Mouse (Mus musculus) lung, embryonic 14.5 days (tissue): ENCODE data around the gene Derl3. TPM values are rescaled to one million over a fixed set of nuclear protein-coding genes. Genes with fewer than 3 reads are reported as not detected.
"Not testable (repeated sequence)": the region's sequence is repeated elsewhere in the genome, so short reads cannot be mapped to it uniquely, and the experiment has no call there.

ENCODE experiments used
- ATAC-seq: fragments of 200-750 bp; cut with Nextera tagmentation; 2 replicates; pipeline ENCODE4 v1.8.0; 2017; ENCODE audit warnings: mild to moderate bottlenecking, moderate TSS enrichment, moderate library complexity; ENCODE audit not compliant: insufficient read depth
- DNase-seq: peaks from one replicate; pipeline ENCODE4 v3.0.0-alpha.2; 2015
- H3K27ac ChIP-seq: fragments of 300-500 bp; sonication (generic); 2 replicates; pipeline ENCODE4 v1.5.1; 2014; ENCODE audit warnings: low read depth, mild to moderate bottlenecking, moderate library complexity
- H3K27me3 ChIP-seq: fragments of 300-500 bp; sonication (generic); 2 replicates; pipeline ENCODE4 v1.6.1; 2014; ENCODE audit warnings: low read length, control low read depth; ENCODE audit not compliant: insufficient read depth
- H3K36me3 ChIP-seq: fragments of 300-500 bp; sonication (generic); 2 replicates; pipeline ENCODE4 v1.6.1; 2014; ENCODE audit warnings: control low read depth; ENCODE audit not compliant: insufficient read depth
- H3K4me1 ChIP-seq: fragments of 300-500 bp; sonication (generic); 2 replicates; pipeline ENCODE4 v1.6.1; 2014; ENCODE audit warnings: antibody characterized with exemption, control low read depth; ENCODE audit not compliant: insufficient read depth
- H3K4me2 ChIP-seq: fragments of 300-500 bp; sonication (generic); 2 replicates; pipeline ENCODE4 v1.6.1; 2014; ENCODE audit warnings: mild to moderate bottlenecking
- H3K4me3 ChIP-seq: fragments of 300-500 bp; sonication (generic); 2 replicates; pipeline ENCODE4 v1.5.1; 2014; ENCODE audit warnings: low read depth, low read length
- H3K9ac ChIP-seq: fragments of 300-500 bp; sonication (generic); 2 replicates; pipeline ENCODE4 v1.6.1; 2014
- H3K9me3 ChIP-seq: fragments of 300-500 bp; sonication (generic); 2 replicates; pipeline ENCODE4 v1.6.1; 2016; ENCODE audit warnings: low read depth, low read length, control low read depth
- CTCF ChIP-seq: IDR thresholded peaks from 2 replicates; pipeline ENCODE4 v1.5.1; 2016; ENCODE audit warnings: antibody characterized with exemption, low read depth
- WGBS: fragments of 180-500 bp; shearing (Covaris S2); extraction: QIAGEN DNeasy Blood & Tissue Kit; methylation state at CpG from one replicate; pipeline ENCODE4 v1.1.7; 2014; 5-methylcytosine and 5-hydroxymethylcytosine counted together
- polyA plus RNA-seq: library from polyadenylated mRNA; unstranded; fragments of >200 nt; fragmentation: Nextera tagmentation; extraction: Ambion mirVana; gene quantifications from 2 replicates; pipeline ENCODE4 v1.2.1, GENCODE M21; 2014

Derl3 gene
- polyA plus RNA-seq, 1 experiment from 2014 or later, result 2.0 TPM

GRCm38 (mm10) chr10:75882433-75883231 lies 10.6 kb upstream of the Derl3 start:
- DNase-seq, result no peak

GRCm38 (mm10) chr10:75883232-75883552 lies 10.0 kb upstream of the Derl3 start:
- Histone ChIP-seq H3K27ac (no peak overlapping the region), H3K4me1 (0 out of 2 replicates have a peak, but pooled peaks cover 3% of the 10 kb centered on the region), H3K27me3 (no peaks in the 10 kb centered on the region), H3K9me3 (no peaks in the 10 kb centered on the region), H3K9ac (no peak overlapping the region), H3K36me3 (no peaks in the 10 kb centered on the region), H3K4me2 (peak overlapping the region; percentile 37), H3K4me3 (no peak overlapping the region)
- ATAC-seq, result peak; percentile 72
- peak; percentile 66 for TF ChIP-seq CTCF
- peak; percentile 86 for DNase-seq
- WGBS, result 2% methylated on average over 10 of the region's 10 CpGs

More at GRCm38 (mm10) chr10:75882433-75883231, 10.6 kb upstream of the Derl3 start:
- no peak overlapping the region for H3K27ac ChIP-seq
- TF ChIP-seq CTCF, result no peak
- no peak overlapping the region for H3K9ac ChIP-seq
- no peaks in the 10 kb centered on the region for H3K9me3 ChIP-seq
- H3K4me3 ChIP-seq, result no peak overlapping the region
- ATAC-seq, result 0 out of 2 replicates have a peak, but pooled peaks have one; percentile 32
- 6% methylated on average over 15 of the region's 15 CpGs for WGBS
- 0 out of 2 replicates have a peak, but pooled peaks cover 3% of the 10 kb centered on the region for H3K4me1 ChIP-seq
- H3K36me3 ChIP-seq, result no peaks in the 10 kb centered on the region
- no peaks in the 10 kb centered on the region for H3K27me3 ChIP-seq
- peak overlapping the region; percentile 37 for H3K4me2 ChIP-seq

GRCm38 (mm10) chr10:75884742-75885141 lies 8.5 kb upstream of the Derl3 start:
- DNase-seq, result no peak
- no peak overlapping the region for H3K4me3 ChIP-seq
- H3K27me3 ChIP-seq, result no peaks in the 10 kb centered on the region
- no peak for ATAC-seq
- H3K9me3 ChIP-seq, result no peaks in the 10 kb centered on the region
- 0 out of 2 replicates have a peak, but pooled peaks cover 3% of the 10 kb centered on the region for H3K4me1 ChIP-seq
- 90% methylated on average over 8 of the region's 8 CpGs for WGBS
- H3K4me2 ChIP-seq, result no peak overlapping the region
- H3K27ac ChIP-seq, result no peak overlapping the region
- no peak for TF ChIP-seq CTCF
- no peak overlapping the region for H3K9ac ChIP-seq
- H3K36me3 ChIP-seq, result no peaks in the 10 kb centered on the region

- WGBS, result 70% methylated on average over 5 of the region's 5 CpGs
- DNase-seq, H3K4me1 ChIP-seq, H3K9ac ChIP-seq, H3K4me2 ChIP-seq, H3K36me3 ChIP-seq, H3K4me3 ChIP-seq, ATAC-seq, H3K27ac ChIP-seq, H3K27me3 ChIP-seq, H3K9me3 ChIP-seq: not testable (repeated sequence)
Observed at GRCm38 (mm10) chr10:75887504-75887903, 5.7 kb upstream of the Derl3 start.

- Histone ChIP-seq H3K4me3 (no peak overlapping the region), H3K9ac (no peak overlapping the region; the same call in 1 of the 2 replicates), H3K4me1 (no peaks in the 10 kb centered on the region; the same call in 1 of the 2 replicates), H3K36me3 (peaks cover 7% of the 10 kb centered on the region; the same call in 1 of the 2 replicates), H3K4me2 (no peak overlapping the region), H3K27ac (no peak overlapping the region), H3K27me3 (no peaks in the 10 kb centered on the region), H3K9me3 (no peaks in the 10 kb centered on the region)
- 35% methylated on average over 8 of the region's 8 CpGs for WGBS
- no peak for ATAC-seq
- TF ChIP-seq CTCF, result no peak
- no peak for DNase-seq
Observed at GRCm38 (mm10) chr10:75889406-75890153, 3.6 kb upstream of the Derl3 start.

- H3K4me3 ChIP-seq, result no peak overlapping the region
- no peak overlapping the region for H3K4me2 ChIP-seq
- DNase-seq, result no peak
- no peaks in the 10 kb centered on the region; the same call in 1 of the 2 replicates for H3K4me1 ChIP-seq
- H3K9me3 ChIP-seq, result no peaks in the 10 kb centered on the region
- no peaks in the 10 kb centered on the region for H3K27me3 ChIP-seq
- 63% methylated on average over 6 of the region's 6 CpGs for WGBS
- no peak for ATAC-seq
- no peak overlapping the region for H3K27ac ChIP-seq
- peaks cover 47% of the 10 kb centered on the region for H3K36me3 ChIP-seq
- no peak overlapping the region for H3K9ac ChIP-seq
- TF ChIP-seq CTCF, result no peak
Observed at GRCm38 (mm10) chr10:75894601-75895000, 1.4 kb downstream of the Derl3 start.

GRCm38 (mm10) chr10:75895730-75896129 lies 2.5 kb downstream of the Derl3 start:
- H3K9me3 ChIP-seq, result no peaks in the 10 kb centered on the region
- H3K27me3 ChIP-seq, result no peaks in the 10 kb centered on the region
- H3K4me2 ChIP-seq, result no peak overlapping the region
- 90% methylated on average over 5 of the region's 5 CpGs for WGBS
- no peak overlapping the region for H3K4me3 ChIP-seq
- H3K9ac ChIP-seq, result no peak overlapping the region
- no peak for ATAC-seq
- TF ChIP-seq CTCF, result no peak
- peaks cover 58% of the 10 kb centered on the region for H3K36me3 ChIP-seq
- no peak for DNase-seq
- no peaks in the 10 kb centered on the region; the same call in 1 of the 2 replicates for H3K4me1 ChIP-seq
- H3K27ac ChIP-seq, result no peak overlapping the region
